Mouse (Mus musculus) fibroblast of lung, adult 2 months (primary cell): ENCODE results near the gene Zfp831.

Experiments
- DNase-seq: peaks from one replicate; pipeline ENCODE4 v3.0.0-alpha.2; 2011; ENCODE audit warnings: low read depth

Gene Zfp831

DNA sequence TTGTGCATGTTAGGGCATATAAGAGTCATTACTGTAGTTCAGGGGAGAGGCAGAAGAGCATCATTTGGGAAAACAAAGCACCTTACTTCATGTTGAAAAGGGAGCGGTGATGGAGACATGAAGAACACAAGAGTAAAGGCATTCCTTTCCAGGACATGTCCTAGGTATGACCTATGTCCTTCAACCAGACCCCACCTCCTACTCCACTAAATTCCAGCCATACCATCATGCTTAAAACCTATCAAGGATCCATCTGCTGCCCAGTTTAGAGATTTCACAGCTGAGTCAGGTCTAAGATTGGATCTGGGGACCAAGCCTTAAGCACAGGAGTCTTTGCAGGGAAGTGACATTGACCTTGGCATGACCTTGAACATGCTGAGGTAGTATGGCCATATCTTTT, 91.9 kb downstream of the Zfp831 start:
- DNase-seq, result no peak

- no peak for DNase-seq
Observed at GRCm38 (mm10) chr2:174747182-174747581, 103.8 kb downstream of the Zfp831 start.

DNA sequence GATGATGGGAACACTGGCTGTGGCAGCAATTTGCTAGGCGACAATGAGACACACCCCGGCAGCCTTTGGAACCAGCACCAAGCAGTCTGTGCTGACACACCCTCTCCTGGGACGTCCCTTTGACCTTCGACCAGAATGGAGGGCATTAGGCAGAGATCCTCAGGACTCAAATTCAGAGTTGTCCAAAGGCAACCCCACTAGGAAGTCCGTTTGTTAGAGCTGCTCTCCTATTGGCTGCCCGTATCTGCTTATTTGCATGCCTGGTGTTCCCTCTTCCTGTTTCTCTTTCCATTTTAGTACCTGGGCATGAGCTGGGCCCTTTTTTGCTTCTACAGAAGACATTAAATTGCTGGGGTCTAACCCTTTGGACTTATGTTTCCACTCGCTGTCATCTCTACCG, 105.0 kb downstream of the Zfp831 start:
- no peak for DNase-seq

DNA sequence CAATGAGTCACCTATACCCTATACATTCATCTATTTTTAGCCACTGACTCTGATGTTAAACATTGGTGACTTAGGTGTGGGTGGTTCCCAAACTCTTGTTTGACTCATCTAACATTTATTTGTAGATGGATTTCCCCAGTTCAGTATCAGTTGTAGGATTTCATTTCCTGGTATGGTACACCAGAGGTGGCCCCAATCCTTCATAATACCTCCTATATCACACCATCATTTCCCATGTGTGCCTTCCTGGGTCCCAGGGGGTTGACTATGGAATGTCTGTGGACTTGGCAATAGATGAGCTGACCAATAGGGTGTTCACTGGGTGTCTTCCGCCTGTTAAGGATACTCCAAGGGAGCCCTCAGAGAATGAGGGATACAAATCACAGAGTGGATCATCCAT, 109.9 kb downstream of the Zfp831 start:
- no peak for DNase-seq

- DNase-seq, result no peak
Observed at GRCm38 (mm10) chr2:174754231-174754630, 110.9 kb downstream of the Zfp831 start.

- no peak for DNase-seq
Observed at GRCm38 (mm10) chr2:174759189-174759588, 115.9 kb downstream of the Zfp831 start.
